Mouse (Mus musculus): ENCODE data around the gene Nt5e. TPM values are rescaled to one million over a fixed set of nuclear protein-coding genes. Genes with fewer than 3 reads are reported as not detected.

Gene Nt5e
- polyA plus RNA-seq, 1 experiment from 2014 or later = 0.71 TPM

DNA sequence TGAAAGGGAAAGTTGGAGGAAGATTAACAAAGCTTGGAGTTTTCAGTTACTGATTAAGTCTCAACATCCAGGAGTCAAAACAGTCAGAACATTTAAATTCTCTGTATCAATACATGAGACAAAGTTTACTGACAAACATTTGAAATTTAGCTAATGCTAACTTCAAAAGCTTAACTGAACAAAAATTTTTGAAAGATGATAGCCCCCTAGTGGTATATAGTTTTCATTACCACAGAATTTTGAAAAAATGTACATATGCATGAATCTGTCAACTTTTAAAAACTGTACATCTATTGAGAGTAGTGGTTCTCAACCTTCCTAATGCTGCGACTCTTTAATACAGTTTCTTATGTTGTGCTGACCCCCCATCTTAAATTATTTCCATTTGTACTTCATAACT, 71.5 kb downstream of the Nt5e start:
- peaks cover 9% of the 10 kb centered on the region for H3K36me3 ChIP-seq (ENCODE audit: control insufficient read depth, insufficient read depth)
- H3K27me3 ChIP-seq (replicated peaks; ENCODE audit: control insufficient read depth, insufficient read depth, low read length) = no peaks in the 10 kb centered on the region
- 79% methylated on average over 1 of the region's 1 CpGs for WGBS
- H3K9me3 ChIP-seq (ENCODE audit: control insufficient read depth, low read length) = no peaks in the 10 kb centered on the region
- H3K4me1 ChIP-seq (replicated peaks; ENCODE audit: control insufficient read depth, insufficient read depth, low read length) = no peaks in the 10 kb centered on the region; the same call in 1 of the 2 replicates
- ATAC-seq = no peak
- H3K4me2 ChIP-seq (ENCODE audit: low read length) = no peak overlapping the region
- no peak overlapping the region for H3K9ac ChIP-seq (replicated peaks; ENCODE audit: low read depth, low read length)
- H3K4me3 ChIP-seq (replicated peaks; ENCODE audit: low read length) = no peak overlapping the region
- no peak overlapping the region for H3K27ac ChIP-seq (ENCODE audit: low read length)

DNA sequence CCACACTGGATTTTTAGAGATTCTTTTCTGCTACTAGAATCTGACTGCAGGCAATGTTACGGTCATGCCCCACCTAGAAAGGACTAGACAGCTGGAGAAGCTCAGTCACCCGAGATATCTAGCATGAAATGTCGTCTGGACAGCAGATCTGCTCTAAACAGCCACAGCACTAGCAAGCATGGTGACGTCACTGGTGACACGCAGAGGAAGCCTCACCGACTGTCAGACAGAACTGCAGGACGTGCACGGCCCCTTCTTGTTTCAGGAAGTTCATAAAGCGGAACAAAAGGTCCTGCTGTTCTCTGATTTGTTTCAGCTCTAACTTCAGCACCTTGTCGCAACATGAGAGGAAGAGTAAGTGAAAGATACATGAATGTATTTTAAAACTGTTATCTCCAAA, 77.1 kb downstream of the Nt5e start:
- no peak for ATAC-seq
- H3K9me3 ChIP-seq (ENCODE audit: control insufficient read depth, low read length) = no peaks in the 10 kb centered on the region
- no peak overlapping the region for H3K4me2 ChIP-seq (ENCODE audit: low read length)
- no peaks in the 10 kb centered on the region for H3K4me1 ChIP-seq (replicated peaks; ENCODE audit: control insufficient read depth, insufficient read depth, low read length)
- H3K4me3 ChIP-seq (replicated peaks; ENCODE audit: low read length) = no peak overlapping the region
- no peak overlapping the region for H3K27ac ChIP-seq (ENCODE audit: low read length)
- WGBS = 82% methylated on average over 10 of the region's 10 CpGs
- no peak overlapping the region for H3K9ac ChIP-seq (replicated peaks; ENCODE audit: low read depth, low read length)
- H3K27me3 ChIP-seq (replicated peaks; ENCODE audit: control insufficient read depth, insufficient read depth, low read length) = no peaks in the 10 kb centered on the region
- H3K36me3 ChIP-seq (ENCODE audit: control insufficient read depth, insufficient read depth) = peaks cover 6% of the 10 kb centered on the region

DNA sequence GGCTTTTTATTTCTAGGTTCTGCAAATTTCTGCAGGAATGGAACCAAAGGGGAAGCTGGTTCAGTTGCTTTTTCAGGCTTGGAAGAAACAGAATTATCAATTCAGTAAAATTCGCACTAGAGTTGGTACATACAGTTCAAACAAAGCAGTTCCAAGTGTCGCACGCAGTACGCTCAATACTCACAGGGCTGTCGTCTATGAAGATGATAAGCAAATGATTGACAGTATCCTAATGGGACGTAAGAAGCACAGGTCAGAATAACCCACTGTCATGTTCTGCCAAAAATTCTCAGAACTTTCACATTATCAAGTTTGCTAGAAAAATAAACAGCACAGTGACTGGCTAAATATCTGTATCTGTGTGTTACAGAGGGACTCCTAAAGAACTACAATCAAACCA, 77.5 kb downstream of the Nt5e start:
- no peaks in the 10 kb centered on the region for H3K9me3 ChIP-seq (ENCODE audit: control insufficient read depth, low read length)
- no peak overlapping the region for H3K4me3 ChIP-seq (replicated peaks; ENCODE audit: low read length)
- WGBS = 95% methylated on average over 6 of the region's 6 CpGs
- H3K9ac ChIP-seq (replicated peaks; ENCODE audit: low read depth, low read length) = no peak overlapping the region
- H3K27ac ChIP-seq (ENCODE audit: low read length) = no peak overlapping the region
- H3K36me3 ChIP-seq (ENCODE audit: control insufficient read depth, insufficient read depth) = peaks cover 6% of the 10 kb centered on the region
- no peak for ATAC-seq
- no peaks in the 10 kb centered on the region for H3K27me3 ChIP-seq (replicated peaks; ENCODE audit: control insufficient read depth, insufficient read depth, low read length)
- H3K4me1 ChIP-seq (replicated peaks; ENCODE audit: control insufficient read depth, insufficient read depth, low read length) = no peaks in the 10 kb centered on the region
- no peak overlapping the region for H3K4me2 ChIP-seq (ENCODE audit: low read length)

DNA sequence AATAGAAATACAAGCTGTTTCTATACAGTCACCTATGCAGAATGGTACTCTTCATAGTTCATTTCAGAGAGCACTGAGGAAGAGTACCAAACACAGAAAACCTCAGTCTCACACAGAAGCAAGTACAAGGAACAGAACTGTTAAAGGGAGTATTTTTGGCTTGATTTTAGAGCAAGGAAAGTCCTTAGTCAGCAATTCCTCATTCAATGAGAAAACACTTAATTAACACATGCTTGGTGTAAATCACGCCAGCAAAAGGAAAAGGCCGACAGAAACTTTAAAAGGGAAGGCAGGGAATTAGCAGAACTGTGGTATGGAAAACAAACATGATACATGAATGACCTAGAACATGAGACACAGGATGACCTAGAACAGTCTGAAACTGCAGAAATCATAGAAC, 83.0 kb downstream of the Nt5e start:
- H3K4me2 ChIP-seq (ENCODE audit: low read length) = no peak overlapping the region
- no peak overlapping the region for H3K27ac ChIP-seq (ENCODE audit: low read length)
- H3K4me3 ChIP-seq (replicated peaks; ENCODE audit: low read length) = no peak overlapping the region
- no peaks in the 10 kb centered on the region for H3K27me3 ChIP-seq (replicated peaks; ENCODE audit: control insufficient read depth, insufficient read depth, low read length)
- H3K36me3 ChIP-seq (ENCODE audit: control insufficient read depth, insufficient read depth) = no peaks in the 10 kb centered on the region
- no peaks in the 10 kb centered on the region for H3K9me3 ChIP-seq (ENCODE audit: control insufficient read depth, low read length)
- H3K4me1 ChIP-seq (replicated peaks; ENCODE audit: control insufficient read depth, insufficient read depth, low read length) = no peaks in the 10 kb centered on the region
- ATAC-seq = no peak
- no peak overlapping the region for H3K9ac ChIP-seq (replicated peaks; ENCODE audit: low read depth, low read length)
- 43% methylated on average over 2 of the region's 2 CpGs for WGBS

DNA sequence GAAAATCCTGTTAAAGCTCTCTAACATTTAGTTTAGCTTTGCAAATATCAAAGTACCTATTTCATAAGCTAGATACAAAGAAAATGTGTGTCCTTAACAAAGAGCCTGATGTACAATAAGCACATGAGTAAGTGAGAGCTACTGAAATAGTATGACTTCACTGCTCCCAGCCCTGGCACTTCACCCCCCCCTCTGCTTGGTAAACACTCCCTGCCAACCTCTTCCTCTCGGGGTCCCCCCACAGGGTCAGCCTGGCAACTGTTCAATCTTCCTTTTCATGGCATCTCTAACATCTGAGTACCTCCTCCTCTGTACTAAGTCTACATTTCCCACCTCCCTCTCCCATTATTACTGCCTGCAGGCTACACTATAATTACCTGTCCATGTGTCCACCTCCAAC, 89.8 kb downstream of the Nt5e start:
- 62% methylated on average over 1 of the region's 1 CpGs for WGBS

More for the DNA sequence above, 89.8 kb downstream of the Nt5e start:
- no peak overlapping the region for H3K4me2 ChIP-seq (ENCODE audit: low read length)
- H3K4me3 ChIP-seq (replicated peaks; ENCODE audit: low read length) = no peak overlapping the region
- H3K27me3 ChIP-seq (replicated peaks; ENCODE audit: control insufficient read depth, insufficient read depth, low read length) = no peaks in the 10 kb centered on the region
- H3K36me3 ChIP-seq (ENCODE audit: control insufficient read depth, insufficient read depth) = no peaks in the 10 kb centered on the region
- H3K27ac ChIP-seq (ENCODE audit: low read length) = no peak overlapping the region
- no peaks in the 10 kb centered on the region for H3K9me3 ChIP-seq (ENCODE audit: control insufficient read depth, low read length)
- no peaks in the 10 kb centered on the region for H3K4me1 ChIP-seq (replicated peaks; ENCODE audit: control insufficient read depth, insufficient read depth, low read length)
- no peak for ATAC-seq
- no peak overlapping the region for H3K9ac ChIP-seq (replicated peaks; ENCODE audit: low read depth, low read length)

Other genes with a start within 250 kb of the Nt5e start
- gene Snx14, start 111.8 kb downstream of the Nt5e start, polyA plus RNA-seq (2015; fragmentation: Nextera tagmentation; extraction: Ambion mirVana) = 28.3 and 32.2 TPM in 2 replicates
- gene Gm20537, start 129.4 kb downstream of the Nt5e start, polyA plus RNA-seq (2015; fragmentation: Nextera tagmentation; extraction: Ambion mirVana) = 1.1 and 1.4 TPM in 2 replicates
- 122 and 136 TPM in 2 replicates for gene Syncrip, start 155.4 kb downstream of the Nt5e start, polyA plus RNA-seq (2015; fragmentation: Nextera tagmentation; extraction: Ambion mirVana)
- 14.7 and 16.8 TPM in 2 replicates for gene Zfp949, start 220.8 kb downstream of the Nt5e start, polyA plus RNA-seq (2015; fragmentation: Nextera tagmentation; extraction: Ambion mirVana)

Data from forebrain, embryonic 16.5 days (tissue).